Mouse (Mus musculus) neural tube, embryonic 14.5 days (tissue): ENCODE data around the gene Hrasls5. TPM values are rescaled to one million over a fixed set of nuclear protein-coding genes. Genes with fewer than 3 reads are reported as not detected.

Experiments
- ATAC-seq: fragments of 200-750 bp; cut with Nextera tagmentation; 2 replicates; pipeline ENCODE4 v1.8.0; 2017; ENCODE audit warnings: low read depth, mild to moderate bottlenecking, moderate TSS enrichment, moderate library complexity
- H3K27ac ChIP-seq: fragments of 300-500 bp; sonication (generic); 2 replicates; pipeline ENCODE4 v1.5.1; 2014; ENCODE audit warnings: low read depth, mild to moderate bottlenecking, control low read depth, low read length, moderate library complexity, mixed read lengths
- H3K27me3 ChIP-seq: fragments of 300-500 bp; sonication (generic); 2 replicates; pipeline ENCODE4 v1.6.1; 2014; ENCODE audit warnings: low read length; ENCODE audit not compliant: control insufficient read depth, insufficient read depth
- H3K36me3 ChIP-seq: fragments of 300-500 bp; sonication (generic); 2 replicates; pipeline ENCODE4 v1.6.1; 2014; ENCODE audit warnings: low read length, mixed read lengths; ENCODE audit not compliant: control insufficient read depth, insufficient read depth
- H3K4me1 ChIP-seq: fragments of 300-500 bp; sonication (generic); 2 replicates; pipeline ENCODE4 v1.6.1; 2014; ENCODE audit warnings: low read length; ENCODE audit not compliant: control insufficient read depth, insufficient read depth
- H3K4me2 ChIP-seq: fragments of 300-500 bp; sonication (generic); 2 replicates; pipeline ENCODE4 v1.6.1; 2014; ENCODE audit warnings: mild to moderate bottlenecking, low read depth, low read length, control low read depth
- H3K4me3 ChIP-seq: fragments of 300-500 bp; sonication (generic); 2 replicates; pipeline ENCODE4 v1.5.1; 2014; ENCODE audit warnings: low read depth, low read length, control low read depth, mixed read lengths
- H3K9ac ChIP-seq: fragments of 300-500 bp; sonication (generic); replicated peaks from 2 replicates; pipeline ENCODE4 v1.6.1; 2014; ENCODE audit warnings: low read depth, mild to moderate bottlenecking, control low read depth, low read length, mixed read lengths
- H3K9me3 ChIP-seq: fragments of 300-500 bp; sonication (generic); 2 replicates; pipeline ENCODE4 v1.6.1; 2016; ENCODE audit warnings: low read length; ENCODE audit not compliant: control insufficient read depth
- WGBS: fragments of 180-500 bp; shearing (Covaris S2); extraction: QIAGEN DNeasy Blood & Tissue Kit; methylation state at CpG from one replicate; pipeline ENCODE4 v1.1.7; 2014; 5-methylcytosine and 5-hydroxymethylcytosine counted together
- polyA plus RNA-seq: library from polyadenylated mRNA; unstranded; fragments of >200 nt; fragmentation: Nextera tagmentation; extraction: Ambion mirVana; gene quantifications from 2 replicates; pipeline ENCODE4 v1.2.1, GENCODE M21; 2014

Hrasls5 gene
- polyA plus RNA-seq, 1 experiment from 2014 or later: not detected

DNA sequence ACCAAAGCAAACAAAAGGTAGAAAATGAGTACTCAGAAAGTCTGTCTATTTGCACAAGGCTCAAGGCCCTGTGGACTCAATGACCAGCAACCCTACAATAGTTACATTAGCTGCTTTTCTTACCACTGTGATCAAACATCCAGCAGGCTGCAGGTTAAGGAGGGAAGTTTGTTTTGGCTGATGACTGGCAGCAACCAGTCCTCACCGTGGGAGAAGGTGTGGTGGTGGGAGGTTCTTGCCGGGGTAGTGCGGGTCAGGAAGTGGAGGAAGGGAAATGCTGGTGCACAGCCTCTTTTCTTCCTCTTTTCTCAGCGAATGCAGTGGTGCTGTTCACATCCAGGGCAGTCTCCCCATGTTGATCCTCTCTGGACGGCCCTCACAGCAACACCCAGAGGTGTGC, 31.3 kb upstream of the Hrasls5 start:
- Histone ChIP-seq H3K4me1 (no peaks in the 10 kb centered on the region), H3K9ac (no peak overlapping the region), H3K27me3 (no peaks in the 10 kb centered on the region), H3K36me3 (no peaks in the 10 kb centered on the region), H3K9me3 (no peaks in the 10 kb centered on the region), H3K4me3 (no peak overlapping the region), H3K27ac (no peak overlapping the region), H3K4me2 (no peak overlapping the region)
- ATAC-seq: no peak
- WGBS: 72% methylated on average over 5 of the region's 5 CpGs

DNA sequence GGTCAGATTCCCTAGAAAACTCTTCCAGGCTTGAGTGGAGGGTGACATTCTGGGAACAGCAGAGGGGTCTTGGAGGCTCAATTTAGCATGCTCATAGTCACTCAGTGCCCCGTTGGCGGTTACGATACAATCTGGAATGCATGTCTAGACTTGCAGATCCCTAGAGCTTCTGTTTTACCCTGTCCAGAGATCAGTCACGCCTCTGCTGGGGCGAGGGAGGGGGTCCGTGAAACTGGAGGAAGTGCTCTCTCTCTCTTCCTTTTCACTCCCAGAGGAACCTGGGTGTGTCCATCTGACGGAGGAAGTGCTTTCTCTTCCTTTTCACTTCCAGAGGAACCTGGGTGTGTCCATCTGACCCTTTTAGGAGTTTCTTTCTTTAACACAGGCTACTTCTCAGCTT, 29.2 kb upstream of the Hrasls5 start:
- WGBS: 68% methylated on average over 7 of the region's 7 CpGs
- ATAC-seq: no peak
- H3K4me2 ChIP-seq: no peak overlapping the region

GRCm38 (mm10) chr19:7583599-7583998, 28.7 kb upstream of the Hrasls5 start:
- Histone ChIP-seq H3K4me1 (no peaks in the 10 kb centered on the region), H3K4me2 (no peak overlapping the region), H3K36me3 (no peaks in the 10 kb centered on the region), H3K27ac (no peak overlapping the region), H3K27me3 (no peaks in the 10 kb centered on the region), H3K9me3 (no peaks in the 10 kb centered on the region), H3K9ac (no peak overlapping the region), H3K4me3 (no peak overlapping the region)
- no peak for ATAC-seq
- 78% methylated on average over 3 of the region's 3 CpGs for WGBS

More for the DNA sequence above, 29.2 kb upstream of the Hrasls5 start:
- Histone ChIP-seq H3K9ac (no peak overlapping the region), H3K4me1 (no peaks in the 10 kb centered on the region), H3K27ac (no peak overlapping the region), H3K36me3 (no peaks in the 10 kb centered on the region), H3K4me3 (no peak overlapping the region), H3K27me3 (no peaks in the 10 kb centered on the region), H3K9me3 (no peaks in the 10 kb centered on the region)

- Histone ChIP-seq H3K27ac (no peak overlapping the region), H3K27me3 (no peaks in the 10 kb centered on the region), H3K4me1 (no peaks in the 10 kb centered on the region), H3K4me2 (no peak overlapping the region), H3K4me3 (no peak overlapping the region), H3K9me3 (no peaks in the 10 kb centered on the region), H3K9ac (no peak overlapping the region), H3K36me3 (no peaks in the 10 kb centered on the region)
- WGBS: 90% methylated on average over 8 of the region's 8 CpGs
- ATAC-seq: no peak
These were observed 27.1 kb upstream of the Hrasls5 start for GRCm38 (mm10) chr19:7585279-7585678.

DNA sequence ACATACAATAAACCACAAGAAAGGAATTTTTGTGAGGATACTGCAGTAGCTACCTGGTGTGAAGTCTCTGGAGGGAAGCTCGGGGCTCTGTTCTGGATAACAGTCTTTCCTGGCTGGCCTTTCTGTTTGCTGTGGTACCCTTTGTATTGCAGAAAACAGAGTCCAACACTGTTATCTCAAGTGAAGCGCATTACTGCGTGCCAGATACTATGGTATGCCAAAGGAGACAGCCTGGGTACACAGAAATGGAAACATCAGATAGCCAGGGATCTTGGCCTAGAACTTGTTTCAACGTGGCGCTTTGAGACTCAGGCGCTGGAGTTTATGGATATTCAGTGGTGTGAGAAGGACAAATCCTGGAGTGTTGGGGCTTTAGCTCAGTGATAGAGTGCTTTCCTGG, 26.6 kb upstream of the Hrasls5 start:
- no peak overlapping the region for H3K27ac ChIP-seq
- H3K4me3 ChIP-seq: no peak overlapping the region
- no peaks in the 10 kb centered on the region for H3K27me3 ChIP-seq
- no peak overlapping the region for H3K4me2 ChIP-seq
- no peak overlapping the region for H3K9ac ChIP-seq
- no peaks in the 10 kb centered on the region for H3K36me3 ChIP-seq
- no peaks in the 10 kb centered on the region for H3K4me1 ChIP-seq
- ATAC-seq: no peak
- WGBS: 97% methylated on average over 6 of the region's 6 CpGs
- no peaks in the 10 kb centered on the region for H3K9me3 ChIP-seq

GRCm38 (mm10) chr19:7590795-7591194, 21.5 kb upstream of the Hrasls5 start:
- ATAC-seq: no peak
- Histone ChIP-seq H3K36me3 (no peaks in the 10 kb centered on the region), H3K9ac (no peak overlapping the region), H3K4me3 (no peak overlapping the region), H3K27me3 (no peaks in the 10 kb centered on the region), H3K4me2 (no peak overlapping the region), H3K4me1 (no peaks in the 10 kb centered on the region), H3K9me3 (no peaks in the 10 kb centered on the region), H3K27ac (no peak overlapping the region)

GRCm38 (mm10) chr19:7592018-7592417, 20.3 kb upstream of the Hrasls5 start:
- Histone ChIP-seq H3K4me3 (no peak overlapping the region), H3K27me3 (no peaks in the 10 kb centered on the region), H3K36me3 (no peaks in the 10 kb centered on the region), H3K4me1 (no peaks in the 10 kb centered on the region), H3K9ac (no peak overlapping the region), H3K4me2 (no peak overlapping the region), H3K9me3 (no peaks in the 10 kb centered on the region), H3K27ac (no peak overlapping the region)
- ATAC-seq: no peak
- 67% methylated on average over 3 of the region's 3 CpGs for WGBS

DNA sequence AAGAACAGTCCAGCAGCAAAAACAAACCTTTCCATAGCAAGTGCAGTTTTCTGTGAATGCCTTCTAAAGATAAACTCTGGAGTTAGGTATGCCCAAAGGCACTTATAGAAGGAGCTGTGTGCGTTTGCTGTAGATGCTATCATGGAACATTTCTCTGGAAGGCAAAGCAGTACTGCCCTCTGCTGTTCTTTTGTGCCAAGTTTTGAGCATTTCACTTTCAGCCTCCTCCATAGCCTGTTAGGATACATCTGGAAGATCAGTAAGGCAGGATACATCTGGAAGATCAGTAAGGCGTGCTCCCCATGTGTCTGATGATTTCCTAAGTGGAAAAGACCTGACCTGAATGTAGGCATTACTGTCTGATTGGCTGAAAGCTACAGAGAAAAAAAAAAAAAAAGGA, 16.8 kb upstream of the Hrasls5 start:
- Histone ChIP-seq H3K4me1 (no peaks in the 10 kb centered on the region), H3K9me3 (no peaks in the 10 kb centered on the region), H3K9ac (no peak overlapping the region), H3K4me3 (no peak overlapping the region), H3K27me3 (no peaks in the 10 kb centered on the region), H3K4me2 (no peak overlapping the region), H3K36me3 (no peaks in the 10 kb centered on the region), H3K27ac (no peak overlapping the region)
- whole genome bisulfite sequencing: 14% methylated on average over 2 of the region's 2 CpGs
- no peak for ATAC-seq

DNA sequence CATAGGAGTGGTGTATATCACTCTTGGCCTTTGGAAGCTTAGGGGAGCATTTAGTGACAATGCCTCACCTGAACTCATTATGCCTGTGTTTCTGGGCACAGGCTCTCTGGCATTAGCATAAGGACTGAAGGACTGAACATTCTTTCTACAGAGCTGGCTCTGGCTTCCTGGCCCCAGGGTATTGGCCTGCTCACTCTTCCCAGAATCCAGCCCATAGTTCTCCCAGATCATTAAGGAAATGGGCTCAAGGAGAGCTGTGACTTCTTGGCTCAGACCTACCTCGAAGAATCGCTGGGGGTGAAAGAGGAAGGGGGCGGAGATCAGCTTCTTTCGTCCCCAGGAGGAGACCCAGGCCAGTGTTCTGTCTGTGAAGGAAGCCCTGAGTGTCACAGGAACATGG, 13.9 kb upstream of the Hrasls5 start:
- 55% methylated on average over 4 of the region's 4 CpGs for WGBS
- no peak for ATAC-seq
- H3K27me3 ChIP-seq: no peaks in the 10 kb centered on the region

GRCm38 (mm10) chr19:7601551-7601950, 10.8 kb upstream of the Hrasls5 start:
- Histone ChIP-seq H3K4me2 (no peak overlapping the region), H3K4me3 (no peak overlapping the region), H3K27me3 (no peaks in the 10 kb centered on the region), H3K9ac (no peak overlapping the region), H3K9me3 (no peaks in the 10 kb centered on the region), H3K4me1 (peaks cover 5% of the 10 kb centered on the region; the same call in 1 of the 2 replicates), H3K27ac (no peak overlapping the region), H3K36me3 (no peaks in the 10 kb centered on the region)
- 74% methylated on average over 4 of the region's 4 CpGs for WGBS
- no peak for ATAC-seq

More for the DNA sequence above, 13.9 kb upstream of the Hrasls5 start:
- H3K4me2 ChIP-seq: no peak overlapping the region
- no peaks in the 10 kb centered on the region for H3K36me3 ChIP-seq
- no peaks in the 10 kb centered on the region for H3K9me3 ChIP-seq
- no peaks in the 10 kb centered on the region for H3K4me1 ChIP-seq
- H3K27ac ChIP-seq: no peak overlapping the region
- H3K9ac ChIP-seq: no peak overlapping the region
- H3K4me3 ChIP-seq: no peak overlapping the region
